Mouse (Mus musculus): ENCODE measurements around the gene Zfp54.

DNA sequence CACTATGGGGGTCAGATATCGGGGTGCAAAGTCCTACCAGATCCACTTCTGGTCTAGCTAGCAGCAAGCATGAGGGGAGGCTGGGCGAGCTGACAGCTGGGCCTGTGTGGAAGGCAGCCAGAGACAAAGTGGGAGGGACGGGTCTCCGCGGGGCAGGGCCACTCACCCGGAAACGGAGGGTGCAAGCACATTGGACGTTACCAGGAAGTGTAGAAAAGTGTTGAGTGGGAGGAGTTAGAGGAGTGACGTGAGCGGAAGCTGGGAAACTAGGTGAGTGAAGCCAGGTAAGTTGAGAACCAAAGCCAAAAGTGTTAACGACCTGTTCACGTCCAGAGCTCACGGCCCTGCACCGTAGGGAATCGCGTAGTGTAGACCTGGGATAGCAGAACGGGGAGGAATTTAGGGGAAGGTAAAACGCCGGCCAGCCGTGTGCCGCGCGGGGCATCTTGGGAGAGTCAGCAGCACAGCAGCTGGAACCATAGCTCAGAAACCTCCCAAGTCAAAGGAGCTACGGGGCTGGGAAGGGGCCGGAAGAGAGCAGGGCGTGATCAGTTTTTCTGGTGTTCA lies 27.2 kb downstream of the Zfp54 start, which contains the start of gene Zfp51:
- TF ChIP-seq CTCF (IDR thresholded peaks at IDR 0.05; ENCODE audit: low read depth) (no peak), EP300 (IDR thresholded peaks at IDR 0.05; ENCODE audit: low read depth) (no peak)
